Mouse (Mus musculus): Measurements from ENCODE around the gene Cox15. TPM values are rescaled to one million over a fixed set of nuclear protein-coding genes. Genes with fewer than 3 reads are reported as not detected.

The Cox15 gene
- polyA plus RNA-seq, 1 experiment from 2014 or later: 13.0 TPM

- Histone ChIP-seq H3K36me3 (no peaks in the 10 kb centered on the region), H3K9me3 (no peaks in the 10 kb centered on the region), H3K4me2 (replicated peaks) (no peak overlapping the region), H3K27me3 (no peaks in the 10 kb centered on the region), H3K9ac (replicated peaks) (no peak overlapping the region), H3K4me3 (no peak overlapping the region), H3K27ac (replicated peaks) (no peak overlapping the region), H3K4me1 (no peaks in the 10 kb centered on the region)
- no peak for ATAC-seq (replicated peaks)
- 79% methylated on average over 4 of the region's 4 CpGs for WGBS
Observed at GRCm38 (mm10) chr19:43776561-43776960, 23.8 kb upstream of the Cox15 start.

GRCm38 (mm10) chr19:43775433-43775832, 22.6 kb upstream of the Cox15 start:
- ATAC-seq (replicated peaks): no peak
- no peaks in the 10 kb centered on the region for H3K36me3 ChIP-seq
- H3K4me3 ChIP-seq: no peak overlapping the region
- 89% methylated on average over 10 of the region's 10 CpGs for WGBS
- no peak overlapping the region for H3K9ac ChIP-seq (replicated peaks)
- H3K4me2 ChIP-seq (replicated peaks): no peak overlapping the region
- H3K9me3 ChIP-seq: no peaks in the 10 kb centered on the region
- no peak overlapping the region for H3K27ac ChIP-seq (replicated peaks)
- no peaks in the 10 kb centered on the region for H3K27me3 ChIP-seq
- H3K4me1 ChIP-seq: no peaks in the 10 kb centered on the region

GRCm38 (mm10) chr19:43772311-43772710, 19.5 kb upstream of the Cox15 start:
- 57% methylated on average over 6 of the region's 6 CpGs for WGBS
- Histone ChIP-seq H3K4me2 (replicated peaks) (no peak overlapping the region), H3K9me3 (no peaks in the 10 kb centered on the region)

GRCm38 (mm10) chr19:43771499-43771969, 18.7 kb upstream of the Cox15 start:
- H3K27ac ChIP-seq (replicated peaks): no peak overlapping the region
- H3K9ac ChIP-seq (replicated peaks): no peak overlapping the region
- no peaks in the 10 kb centered on the region for H3K4me1 ChIP-seq
- H3K27me3 ChIP-seq: no peaks in the 10 kb centered on the region
- ATAC-seq (replicated peaks): no peak
- no peak overlapping the region for H3K4me2 ChIP-seq (replicated peaks)
- WGBS: 89% methylated on average over 5 of the region's 5 CpGs
- H3K36me3 ChIP-seq: no peaks in the 10 kb centered on the region
- no peak overlapping the region for H3K4me3 ChIP-seq
- no peaks in the 10 kb centered on the region for H3K9me3 ChIP-seq

More at GRCm38 (mm10) chr19:43772311-43772710, 19.5 kb upstream of the Cox15 start:
- H3K27ac ChIP-seq (replicated peaks): no peak overlapping the region
- H3K4me1 ChIP-seq: no peaks in the 10 kb centered on the region
- no peaks in the 10 kb centered on the region for H3K27me3 ChIP-seq
- H3K36me3 ChIP-seq: no peaks in the 10 kb centered on the region
- H3K4me3 ChIP-seq: no peak overlapping the region
- ATAC-seq (replicated peaks): no peak
- H3K9ac ChIP-seq (replicated peaks): no peak overlapping the region

GRCm38 (mm10) chr19:43770584-43770983, 17.8 kb upstream of the Cox15 start:
- WGBS: 92% methylated on average over 4 of the region's 4 CpGs
- Histone ChIP-seq H3K36me3 (no peaks in the 10 kb centered on the region), H3K27ac (replicated peaks) (no peak overlapping the region), H3K4me1 (no peaks in the 10 kb centered on the region), H3K4me3 (no peak overlapping the region), H3K4me2 (replicated peaks) (no peak overlapping the region), H3K27me3 (no peaks in the 10 kb centered on the region), H3K9ac (replicated peaks) (no peak overlapping the region), H3K9me3 (no peaks in the 10 kb centered on the region)
- ATAC-seq (replicated peaks): no peak

- H3K4me1 ChIP-seq: no peaks in the 10 kb centered on the region
- no peak overlapping the region for H3K9ac ChIP-seq (replicated peaks)
- ATAC-seq (replicated peaks): no peak
- no peaks in the 10 kb centered on the region for H3K9me3 ChIP-seq
- H3K27ac ChIP-seq (replicated peaks): no peak overlapping the region
- no peak overlapping the region for H3K4me3 ChIP-seq
- no peak overlapping the region for H3K4me2 ChIP-seq (replicated peaks)
- H3K36me3 ChIP-seq: no peaks in the 10 kb centered on the region
- WGBS: 80% methylated on average over 5 of the region's 5 CpGs
- no peaks in the 10 kb centered on the region for H3K27me3 ChIP-seq
Observed at GRCm38 (mm10) chr19:43769366-43769960, 16.7 kb upstream of the Cox15 start.

GRCm38 (mm10) chr19:43767549-43768322, 14.9 kb upstream of the Cox15 start:
- Histone ChIP-seq H3K9me3 (no peaks in the 10 kb centered on the region), H3K27ac (replicated peaks) (no peak overlapping the region), H3K4me2 (replicated peaks) (no peak overlapping the region), H3K9ac (replicated peaks) (no peak overlapping the region), H3K36me3 (no peaks in the 10 kb centered on the region), H3K4me1 (no peaks in the 10 kb centered on the region), H3K27me3 (no peaks in the 10 kb centered on the region), H3K4me3 (no peak overlapping the region)
- no peak for ATAC-seq (replicated peaks)
- WGBS: 79% methylated on average over 9 of the region's 9 CpGs

- WGBS: 84% methylated on average over 5 of the region's 5 CpGs
Observed at GRCm38 (mm10) chr19:43766451-43766850, 13.7 kb upstream of the Cox15 start.

GRCm38 (mm10) chr19:43762410-43762809, 9.6 kb upstream of the Cox15 start:
- Histone ChIP-seq H3K36me3 (no peaks in the 10 kb centered on the region), H3K27me3 (no peaks in the 10 kb centered on the region), H3K4me1 (no peaks in the 10 kb centered on the region), H3K27ac (replicated peaks) (no peak overlapping the region), H3K4me2 (replicated peaks) (no peak overlapping the region), H3K9me3 (no peaks in the 10 kb centered on the region), H3K4me3 (no peak overlapping the region), H3K9ac (replicated peaks) (no peak overlapping the region)
- 76% methylated on average over 2 of the region's 2 CpGs for WGBS
- ATAC-seq (replicated peaks): no peak

More at GRCm38 (mm10) chr19:43766451-43766850, 13.7 kb upstream of the Cox15 start:
- no peak overlapping the region for H3K27ac ChIP-seq (replicated peaks)
- H3K4me1 ChIP-seq: no peaks in the 10 kb centered on the region
- no peak overlapping the region for H3K4me2 ChIP-seq (replicated peaks)
- H3K4me3 ChIP-seq: no peak overlapping the region
- no peak for ATAC-seq (replicated peaks)
- H3K9me3 ChIP-seq: no peaks in the 10 kb centered on the region
- H3K9ac ChIP-seq (replicated peaks): no peak overlapping the region
- no peaks in the 10 kb centered on the region for H3K36me3 ChIP-seq
- no peaks in the 10 kb centered on the region for H3K27me3 ChIP-seq

GRCm38 (mm10) chr19:43761543-43762256, 8.9 kb upstream of the Cox15 start:
- Histone ChIP-seq H3K4me1 (no peaks in the 10 kb centered on the region), H3K4me2 (replicated peaks) (no peak overlapping the region), H3K4me3 (no peak overlapping the region), H3K27me3 (no peaks in the 10 kb centered on the region), H3K9ac (replicated peaks) (no peak overlapping the region), H3K36me3 (no peaks in the 10 kb centered on the region), H3K9me3 (no peaks in the 10 kb centered on the region), H3K27ac (replicated peaks) (no peak overlapping the region)
- ATAC-seq (replicated peaks): no peak

GRCm38 (mm10) chr19:43760504-43760903, 7.7 kb upstream of the Cox15 start:
- no peaks in the 10 kb centered on the region for H3K36me3 ChIP-seq
- no peak overlapping the region for H3K4me2 ChIP-seq (replicated peaks)
- no peak for ATAC-seq (replicated peaks)
- WGBS: 24% methylated on average over 6 of the region's 6 CpGs
- no peaks in the 10 kb centered on the region for H3K27me3 ChIP-seq
- H3K27ac ChIP-seq (replicated peaks): no peak overlapping the region
- no peaks in the 10 kb centered on the region for H3K9me3 ChIP-seq
- H3K4me3 ChIP-seq: no peak overlapping the region
- no peak overlapping the region for H3K9ac ChIP-seq (replicated peaks)
- H3K4me1 ChIP-seq: no peaks in the 10 kb centered on the region

GRCm38 (mm10) chr19:43754872-43755271, 2.1 kb upstream of the Cox15 start:
- Histone ChIP-seq H3K36me3 (peaks cover 5% of the 10 kb centered on the region), H3K4me2 (replicated peaks) (no peak overlapping the region), H3K27ac (replicated peaks) (no peak overlapping the region), H3K9ac (replicated peaks) (no peak overlapping the region), H3K4me3 (no peak overlapping the region), H3K27me3 (no peaks in the 10 kb centered on the region), H3K9me3 (no peaks in the 10 kb centered on the region), H3K4me1 (peaks cover 16% of the 10 kb centered on the region)
- WGBS: 64% methylated on average over 2 of the region's 2 CpGs
- no peak for ATAC-seq (replicated peaks)
